Mouse (Mus musculus) lung, postnatal 36 days (tissue): ENCODE results near the gene Ropn1l.

Experiments used
- DNase-seq: peaks from one replicate; pipeline ENCODE4 v3.0.0; 2022; ENCODE audit warnings: mixed read lengths

The Ropn1l gene

DNA sequence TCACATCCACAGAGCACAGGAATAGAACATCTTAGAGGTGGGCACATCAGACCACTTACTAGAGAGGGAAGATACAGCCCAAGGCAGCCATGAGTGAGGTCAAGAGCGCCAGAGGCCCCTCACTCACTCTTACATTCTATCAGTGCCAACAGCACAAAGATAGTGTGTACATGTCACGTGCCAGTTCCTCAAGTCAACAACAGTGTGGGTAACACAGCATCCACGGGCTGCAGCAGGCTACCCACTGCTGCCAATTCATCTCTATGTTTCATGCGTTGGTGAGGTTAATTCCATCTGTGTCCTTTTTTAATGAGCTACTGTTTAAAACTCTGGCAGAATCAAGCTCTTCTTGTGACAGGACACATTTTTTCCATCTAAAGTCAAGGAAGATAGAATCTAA, 10.8 kb downstream of the Ropn1l start:
- no peak for DNase-seq

DNA sequence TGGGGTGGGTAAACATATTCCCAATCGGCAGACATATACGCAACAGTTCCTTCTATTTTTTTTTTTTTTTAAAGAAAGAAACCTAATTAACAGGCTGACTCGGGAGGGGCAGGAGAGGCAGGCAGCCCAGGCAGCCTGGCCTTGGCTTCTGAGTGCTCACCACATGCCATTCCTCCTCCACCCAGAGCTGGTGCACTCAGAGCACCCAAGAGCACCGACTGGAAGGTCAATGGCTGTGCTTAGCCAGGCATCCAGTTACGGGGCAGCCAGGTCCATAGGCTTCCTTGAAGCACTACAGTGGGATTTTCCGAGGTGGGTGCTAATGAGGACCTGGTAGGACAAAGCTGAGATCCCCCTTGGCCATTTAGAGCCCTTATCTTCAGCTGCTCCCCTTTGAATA, 11.5 kb downstream of the Ropn1l start:
- DNase-seq: no peak

DNA sequence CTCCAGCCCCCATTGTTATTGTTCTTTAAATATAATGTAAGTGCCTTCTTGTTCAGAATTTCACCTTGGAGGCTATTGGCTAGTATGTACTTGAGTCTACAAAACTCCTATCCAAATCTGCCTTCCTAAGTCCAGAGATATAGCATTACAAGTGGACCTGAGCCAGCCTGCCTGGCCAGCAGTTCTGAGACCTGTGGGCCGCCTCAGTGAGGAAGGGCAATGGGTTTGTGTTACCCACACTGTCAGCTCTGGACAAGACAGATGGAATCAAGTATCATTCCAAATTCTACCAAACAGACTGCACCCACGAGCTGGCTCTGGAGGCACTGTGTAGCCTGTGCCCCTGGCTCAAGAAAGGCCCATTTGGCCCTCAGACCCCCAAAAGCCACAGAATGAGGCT, 16.7 kb downstream of the Ropn1l start:
- no peak for DNase-seq

DNA sequence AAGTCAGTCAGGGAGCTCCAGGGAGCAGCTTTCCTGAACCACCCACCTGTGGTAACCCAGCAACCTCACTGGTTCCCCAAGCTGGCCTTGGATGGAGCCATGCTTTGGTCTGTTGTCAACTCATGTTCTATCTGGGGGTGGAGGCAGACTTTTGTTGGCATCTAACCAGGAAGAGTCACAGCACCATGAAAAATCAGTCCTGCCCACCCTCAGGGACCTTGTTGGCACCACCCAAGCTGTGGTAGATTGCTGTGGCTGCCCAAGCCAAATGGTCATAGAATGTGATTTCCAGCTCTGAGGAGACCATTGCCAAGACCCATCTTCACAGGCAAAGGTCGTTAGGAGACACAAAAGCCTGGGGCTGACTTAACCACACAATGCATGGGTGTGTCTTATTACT, 17.5 kb downstream of the Ropn1l start:
- DNase-seq: no peak

DNA sequence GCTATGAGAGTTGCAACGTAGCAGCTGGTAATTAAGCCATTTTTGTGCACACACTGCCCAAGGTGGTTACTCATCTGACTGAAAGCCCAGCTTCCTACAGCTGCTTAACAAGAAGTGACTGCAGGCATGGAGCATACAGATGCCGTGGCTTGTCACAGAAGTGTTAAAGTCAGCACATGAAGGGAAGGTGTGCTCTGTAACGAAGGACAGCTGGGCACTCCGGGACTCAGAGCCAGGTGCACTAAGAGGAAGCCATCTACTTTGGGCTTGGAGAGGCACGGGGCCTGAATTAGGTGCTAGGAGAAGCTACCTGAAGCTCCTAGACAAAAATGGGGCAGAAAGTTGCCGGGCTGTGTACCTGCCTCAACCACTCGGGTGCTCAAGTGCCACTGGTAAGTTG, 19.8 kb downstream of the Ropn1l start:
- DNase-seq: no peak

DNA sequence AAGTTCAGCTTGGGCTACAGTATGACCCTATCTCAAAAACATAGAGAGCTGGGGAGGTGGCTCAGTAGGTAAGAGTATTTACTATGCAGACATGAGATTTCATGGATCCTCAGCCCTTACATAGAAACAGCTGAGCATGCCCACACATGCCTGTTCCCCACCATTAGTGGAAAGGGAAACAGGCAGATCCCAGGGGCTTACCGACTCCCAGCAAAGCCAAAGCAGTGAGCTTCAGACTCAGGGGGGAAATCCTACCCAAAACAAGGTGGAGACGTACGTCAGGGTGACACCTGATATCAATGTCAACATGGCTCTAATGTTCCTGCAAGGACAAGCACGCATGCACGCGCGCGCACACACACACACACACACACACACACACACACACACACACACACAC, 21.7 kb downstream of the Ropn1l start:
- DNase-seq: no peak

DNA sequence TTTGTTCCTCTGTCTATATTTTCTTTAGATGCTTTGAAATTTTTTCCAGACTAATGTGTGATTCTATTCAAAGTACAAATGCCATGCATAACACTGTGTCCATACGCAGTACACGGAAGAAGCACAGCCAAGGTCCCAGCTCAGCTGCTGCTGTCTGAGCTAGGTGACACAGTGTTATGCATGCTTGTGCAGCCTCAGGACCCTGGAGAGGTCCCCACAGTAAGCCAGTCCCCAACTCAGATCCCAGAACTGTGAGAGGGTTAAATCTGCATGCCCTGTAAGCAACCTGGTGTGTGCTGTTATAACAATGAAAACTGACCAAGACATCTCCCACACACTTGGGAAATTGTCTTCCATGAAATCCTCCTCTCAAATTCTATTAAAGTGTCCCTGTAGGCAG, 23.5 kb downstream of the Ropn1l start:
- no peak for DNase-seq

DNA sequence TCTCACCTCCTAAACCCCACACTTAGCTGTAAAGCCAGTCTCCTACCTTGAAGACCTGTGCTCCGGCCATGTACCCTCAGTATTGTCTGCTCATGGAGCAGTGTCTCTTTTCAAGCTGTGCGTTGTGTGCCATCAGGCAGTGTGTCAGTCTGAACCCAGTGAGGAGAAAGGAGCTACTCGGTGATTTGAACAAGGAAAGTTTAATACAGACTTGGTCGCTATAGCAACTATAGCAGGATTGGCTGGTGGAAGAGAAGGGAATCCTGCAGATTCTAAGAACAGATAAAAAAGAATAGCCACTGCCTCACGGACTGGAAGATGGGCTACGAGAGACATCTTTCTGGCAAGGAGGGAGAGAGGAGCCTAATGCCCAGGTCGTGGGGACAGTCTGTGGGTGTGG, 24.1 kb downstream of the Ropn1l start:
- DNase-seq: no peak

DNA sequence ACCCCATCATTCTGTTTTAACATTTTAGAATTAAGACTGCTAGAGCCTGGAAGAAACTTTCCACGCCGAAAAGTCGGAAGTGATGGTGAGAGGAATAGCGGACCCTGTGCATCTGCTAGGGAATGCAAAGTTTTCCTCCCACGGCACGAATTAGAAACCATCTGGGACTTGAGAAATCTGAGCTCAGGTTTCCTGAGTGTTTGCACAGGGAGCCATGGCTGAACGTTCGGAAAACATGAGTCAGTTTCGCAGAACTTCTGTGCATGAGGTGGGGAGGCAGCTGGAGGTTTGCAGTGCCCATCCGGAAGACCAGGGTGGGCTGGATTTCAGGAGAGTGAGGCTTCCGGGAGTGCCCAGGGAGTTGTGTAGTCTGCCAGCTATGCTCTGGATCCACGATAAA, 25.0 kb downstream of the Ropn1l start:
- DNase-seq: peak; percentile 37

DNA sequence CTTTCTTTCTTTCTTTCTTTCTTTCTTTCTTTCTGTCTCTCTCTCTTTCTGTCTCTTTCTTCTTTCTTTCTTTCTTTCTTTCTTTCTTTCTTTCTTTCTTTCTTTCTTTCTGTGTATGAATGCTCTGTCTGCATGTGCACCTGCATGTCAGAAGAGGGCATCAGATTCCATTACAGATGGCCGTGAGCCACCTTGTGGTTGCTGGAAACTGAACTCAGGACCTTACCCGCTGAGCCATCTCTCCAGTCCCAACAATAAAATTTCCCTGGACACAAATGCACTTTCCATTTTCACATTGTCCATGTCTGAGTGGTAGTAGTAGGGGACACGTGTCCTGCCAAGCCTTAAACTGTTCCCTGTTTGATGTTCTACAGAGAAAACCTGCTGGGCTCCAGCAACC, 26.1 kb downstream of the Ropn1l start:
- no peak for DNase-seq

DNA sequence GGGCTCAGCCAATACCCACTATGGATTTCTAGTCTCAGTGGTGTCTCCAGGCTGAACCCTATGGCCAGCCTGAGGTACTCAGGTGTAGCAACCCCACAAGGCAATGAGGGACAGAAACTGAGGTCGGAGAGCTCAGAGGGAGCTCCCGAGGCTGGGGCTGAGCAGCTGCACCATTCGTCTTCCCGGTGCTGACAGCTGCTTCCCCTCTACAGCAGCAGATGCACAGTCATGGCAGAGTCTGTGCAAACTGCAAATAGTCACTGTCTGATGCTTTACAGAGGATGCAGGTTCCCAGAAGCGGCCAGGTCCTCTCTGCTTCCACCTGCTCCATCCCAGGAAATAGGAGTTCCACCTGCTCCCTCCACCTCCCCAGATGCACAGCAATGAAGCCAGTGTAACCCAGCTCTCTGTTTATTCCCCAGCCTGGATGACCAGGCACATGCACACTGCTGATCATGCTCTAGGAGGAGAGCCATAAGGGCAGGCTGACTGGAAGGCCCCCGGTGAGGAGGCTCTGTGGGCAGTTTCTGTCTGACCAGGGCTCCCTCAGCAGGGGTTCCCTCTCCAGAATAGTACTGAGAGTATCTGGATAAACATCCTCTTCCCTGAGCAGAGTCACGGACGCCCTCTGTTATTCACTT, 27.4 kb downstream of the Ropn1l start:
- no peak for DNase-seq

DNA sequence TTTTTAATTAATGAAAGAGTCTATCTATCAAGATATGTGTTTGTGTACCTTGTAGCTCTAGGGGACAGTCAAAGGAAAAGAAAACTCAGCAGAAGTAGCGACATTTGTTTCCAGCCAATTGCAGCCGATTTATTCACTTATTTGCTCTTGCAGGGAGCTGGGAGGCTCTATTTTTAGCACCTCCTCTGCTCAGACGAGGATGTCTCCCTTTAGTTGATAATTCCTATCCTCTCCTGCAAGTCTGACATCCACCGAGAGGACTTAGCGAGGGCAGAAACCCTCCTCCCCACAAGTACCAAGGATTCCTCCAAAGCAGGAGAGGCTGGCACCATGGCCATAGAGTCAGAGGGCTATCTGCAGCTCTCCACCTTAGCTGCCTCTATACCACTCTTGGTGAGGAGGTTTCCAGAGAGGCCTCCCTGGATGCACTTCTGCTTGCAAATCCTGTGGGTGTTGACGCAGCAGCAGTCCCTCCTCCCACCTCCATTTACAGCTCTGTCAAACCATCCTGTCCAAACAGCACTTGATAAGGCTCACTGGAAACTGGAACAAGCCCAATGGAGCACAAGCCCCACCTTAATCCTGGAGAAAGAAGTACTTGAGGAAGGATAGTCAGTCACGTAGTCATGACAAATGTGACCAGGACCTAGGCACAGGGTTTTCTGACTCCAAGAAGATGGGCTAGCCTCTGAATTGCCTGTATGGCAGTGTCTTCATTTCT, 30.7 kb downstream of the Ropn1l start:
- peak; percentile 43 for DNase-seq

DNA sequence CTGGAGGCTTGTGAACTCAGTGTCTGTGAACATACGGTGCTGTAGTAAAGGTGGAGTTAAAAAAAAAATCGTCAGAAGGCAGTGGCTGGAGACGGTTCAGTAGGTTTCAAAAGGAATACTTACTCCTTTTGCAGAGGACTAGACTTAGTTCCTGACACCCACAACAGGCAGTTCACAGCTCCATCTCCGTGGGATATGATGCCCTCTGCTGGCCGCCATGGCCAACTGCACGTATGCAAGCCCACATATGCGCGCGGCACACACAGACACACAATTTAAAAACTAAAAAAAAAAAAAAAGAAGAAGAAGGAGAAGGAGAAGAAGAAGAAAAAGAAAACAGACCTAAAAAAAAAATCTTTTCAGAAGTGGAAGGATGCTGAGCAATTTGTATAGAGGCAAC, 34.5 kb downstream of the Ropn1l start:
- peak; percentile 68 for DNase-seq

DNA sequence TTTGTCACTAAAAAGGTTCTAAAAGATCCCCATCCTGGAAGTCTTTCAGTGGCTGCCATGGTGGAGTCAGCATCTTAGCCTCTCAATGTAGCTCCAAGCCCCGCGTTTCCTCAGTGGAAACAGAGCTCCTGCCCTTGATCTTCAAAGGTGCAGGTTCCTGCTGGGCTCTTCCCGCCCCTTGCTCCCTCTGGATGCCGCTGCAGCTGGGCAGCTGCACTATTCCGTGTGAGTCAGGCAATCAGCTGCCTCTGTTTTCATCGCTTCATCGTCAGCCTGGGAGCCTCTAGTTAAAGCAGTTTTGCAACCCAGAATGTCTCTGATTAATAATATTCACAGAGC, 34.9 kb downstream of the Ropn1l start:
- no peak for DNase-seq

DNA sequence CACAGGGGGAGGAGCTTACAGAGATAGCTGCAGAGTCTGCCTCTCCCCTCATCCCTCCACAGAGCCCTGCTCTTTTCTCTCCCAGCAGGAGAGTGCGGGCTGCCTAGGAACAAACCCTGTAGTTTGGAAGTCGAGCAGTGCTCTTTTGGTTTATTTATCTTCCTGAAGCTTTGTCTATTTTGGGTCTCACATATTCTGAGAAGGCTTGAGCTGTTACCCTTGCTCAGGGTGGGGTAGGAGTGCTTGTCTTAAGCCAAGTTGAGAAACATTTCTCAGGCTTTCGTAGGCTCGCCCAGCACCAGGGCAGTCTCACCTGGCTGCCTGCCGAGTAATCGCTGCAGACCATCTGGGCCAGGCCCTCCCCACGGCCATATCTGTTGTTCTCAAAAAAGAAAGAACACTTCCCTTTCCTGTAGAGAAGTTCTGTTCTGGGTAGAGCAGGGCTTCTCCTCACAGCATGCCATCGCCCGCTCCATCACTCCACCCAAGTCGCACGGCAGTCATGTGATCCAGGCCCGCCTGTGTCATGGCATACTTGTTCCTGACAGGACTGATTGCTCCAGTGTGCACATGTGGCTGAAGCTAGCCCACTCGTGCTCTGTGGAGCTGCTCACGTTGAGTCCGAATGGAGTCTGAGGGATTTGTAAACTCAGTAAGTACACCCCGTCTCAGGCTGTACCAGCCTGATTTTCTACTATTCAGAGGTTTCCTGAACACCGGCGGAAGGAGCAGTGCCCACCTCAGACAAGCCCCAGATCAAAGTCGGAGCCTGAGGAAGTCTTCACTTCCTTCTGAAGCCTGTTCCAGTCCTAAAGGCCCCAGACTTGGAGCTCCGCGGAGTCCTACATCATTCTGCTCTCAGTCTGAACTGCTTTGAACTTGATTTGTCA, 35.5 kb downstream of the Ropn1l start:
- DNase-seq: peak; percentile 93

DNA sequence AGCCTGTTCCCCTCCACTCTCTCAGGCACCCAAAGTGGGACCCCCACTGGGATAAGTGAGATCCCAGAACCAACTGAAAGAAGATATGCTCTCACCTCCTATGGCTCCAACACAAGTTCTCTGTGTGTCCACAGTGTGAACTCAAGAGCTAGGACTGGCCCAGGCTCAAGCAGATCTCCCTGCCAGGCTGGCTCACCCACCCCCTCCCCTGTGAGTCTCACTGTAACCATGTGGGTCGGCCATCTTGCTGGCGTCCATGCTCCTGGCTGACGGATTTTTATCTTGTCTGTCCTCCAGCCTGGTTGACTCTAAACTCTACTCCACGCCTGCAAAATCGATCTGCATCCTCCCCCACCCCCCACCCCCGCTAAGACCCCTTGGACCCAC, 36.1 kb downstream of the Ropn1l start:
- DNase-seq: peak; percentile 35

DNA sequence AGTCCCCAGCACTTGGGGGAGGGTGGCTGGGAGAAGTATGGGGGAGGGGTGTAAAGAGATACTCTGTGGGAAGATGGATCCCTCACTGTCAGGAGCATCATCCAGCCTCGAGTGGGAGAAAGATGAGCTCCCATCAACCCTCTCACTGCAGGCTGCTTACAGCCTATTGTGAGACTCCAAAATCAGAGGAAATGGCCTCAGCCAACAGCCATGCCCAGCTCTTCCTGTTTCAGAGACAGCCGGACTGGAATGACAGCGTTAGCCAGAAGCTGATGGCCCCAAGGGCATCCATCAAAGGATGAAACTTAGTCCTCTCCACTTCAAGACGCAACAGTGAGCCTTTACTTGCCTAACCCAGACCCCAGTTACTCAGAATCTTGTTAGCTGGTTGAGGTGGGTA, 38.4 kb downstream of the Ropn1l start:
- DNase-seq: peak; percentile 78

DNA sequence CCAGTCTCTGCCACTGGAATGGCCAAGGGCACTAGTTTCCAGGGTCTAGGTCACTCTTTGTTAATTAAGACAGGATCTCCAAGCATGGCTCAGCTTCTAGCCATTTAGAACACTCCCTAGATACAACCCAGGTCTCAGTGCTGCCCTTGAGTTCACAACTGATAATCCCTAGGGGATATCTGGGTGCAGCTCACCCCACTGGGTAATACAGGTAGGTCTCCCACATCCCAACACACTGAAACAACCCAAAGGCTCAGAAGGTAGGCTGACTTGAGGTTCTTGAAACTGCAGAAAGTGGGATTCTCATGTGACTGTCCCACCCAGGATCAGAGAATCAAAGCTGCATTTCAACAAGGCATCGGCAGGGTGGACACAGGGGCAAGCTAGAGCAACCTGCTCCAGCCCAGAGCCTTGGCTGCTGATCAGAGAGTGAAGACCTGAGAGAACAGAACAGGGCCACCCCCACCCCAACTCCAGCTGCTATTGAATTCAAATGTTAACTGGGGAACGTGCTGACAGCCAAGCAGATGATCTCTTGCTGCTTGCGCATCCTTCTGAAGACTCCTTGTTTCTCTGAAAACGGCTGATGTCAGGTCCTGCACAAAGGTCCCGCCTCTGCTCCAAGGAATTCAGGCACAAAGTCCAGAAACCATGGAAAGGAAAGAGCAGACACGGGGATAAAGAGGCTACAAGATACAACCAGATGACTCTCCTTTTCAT, 39.2 kb downstream of the Ropn1l start:
- no peak for DNase-seq

DNA sequence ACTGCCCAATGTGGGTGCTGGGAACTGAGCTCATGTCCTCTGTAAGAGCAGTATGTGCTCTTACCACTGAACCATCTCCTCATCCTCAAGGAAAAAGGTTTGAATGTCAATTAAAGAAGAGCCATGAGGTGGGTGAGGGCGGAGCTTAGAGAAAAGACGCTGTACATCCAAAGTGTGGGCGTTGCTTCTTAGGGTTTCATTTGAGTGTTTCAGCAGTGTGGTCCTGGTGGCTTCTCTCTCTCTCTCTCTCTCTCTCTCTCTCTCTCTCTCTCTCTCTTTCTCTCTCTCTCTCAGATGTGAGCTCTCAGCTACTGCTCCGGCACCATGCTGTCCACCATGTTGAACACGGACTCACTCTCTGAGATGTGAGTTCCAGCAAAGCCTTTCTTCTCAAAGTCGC, 39.9 kb downstream of the Ropn1l start:
- no peak for DNase-seq

DNA sequence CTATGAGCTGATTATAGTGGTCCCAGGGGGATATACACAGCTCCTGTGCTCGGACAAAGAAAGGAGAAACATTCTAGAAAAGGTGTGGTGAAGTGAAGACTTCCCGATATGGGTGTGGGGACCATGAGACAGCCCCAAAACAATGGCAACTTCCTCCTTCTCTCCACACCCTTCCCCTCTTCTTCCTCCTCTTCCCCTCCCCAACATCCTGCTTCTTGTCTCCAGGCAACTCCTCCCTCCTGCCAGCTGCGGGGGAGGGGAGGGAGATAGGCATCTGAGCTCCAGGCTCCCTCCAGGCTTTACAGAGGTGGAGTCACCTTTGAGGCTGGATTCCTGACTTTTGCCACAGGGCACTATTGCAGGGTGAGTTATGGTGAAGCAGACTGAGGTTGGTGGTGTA, 40.6 kb downstream of the Ropn1l start:
- DNase-seq: peak; percentile 74

DNA sequence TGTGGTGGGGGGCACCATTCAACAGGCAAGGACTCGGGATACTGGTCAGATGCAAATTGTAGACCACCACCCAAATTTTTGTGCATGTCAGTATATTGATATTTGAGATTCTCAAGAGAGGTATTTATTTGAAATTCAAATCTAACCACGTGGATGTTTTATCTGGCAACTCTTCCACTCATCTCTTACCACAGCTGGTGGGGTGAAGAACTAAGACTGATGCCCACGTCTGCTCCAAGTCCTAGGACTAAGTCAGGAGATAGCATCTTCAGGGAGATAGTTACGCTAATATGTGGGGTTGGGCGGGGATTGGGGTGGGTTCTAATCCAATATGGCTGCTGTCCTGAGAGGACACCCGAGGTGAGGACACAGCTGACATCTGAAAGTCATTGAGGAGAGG, 41.1 kb downstream of the Ropn1l start:
- DNase-seq: no peak

DNA sequence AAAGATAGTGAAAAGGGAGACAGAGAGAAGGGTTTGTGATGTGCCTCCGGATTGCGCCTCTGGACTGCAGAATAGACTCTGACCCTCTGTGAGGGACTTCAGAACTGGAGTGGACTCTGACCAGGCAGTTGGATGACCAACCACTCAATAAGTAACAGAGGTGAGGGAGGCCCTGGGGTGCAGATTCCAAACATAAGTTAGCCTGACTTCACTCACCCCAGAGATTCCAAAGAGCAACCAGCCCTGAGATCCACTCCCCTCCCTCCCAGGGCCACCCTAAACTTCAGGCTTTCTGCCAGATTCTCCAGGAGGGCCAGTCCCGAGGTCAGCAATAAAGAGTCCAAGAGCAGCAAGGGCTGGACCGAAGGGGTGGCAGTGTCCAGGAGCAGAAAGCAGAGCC, 46.0 kb downstream of the Ropn1l start:
- no peak for DNase-seq

DNA sequence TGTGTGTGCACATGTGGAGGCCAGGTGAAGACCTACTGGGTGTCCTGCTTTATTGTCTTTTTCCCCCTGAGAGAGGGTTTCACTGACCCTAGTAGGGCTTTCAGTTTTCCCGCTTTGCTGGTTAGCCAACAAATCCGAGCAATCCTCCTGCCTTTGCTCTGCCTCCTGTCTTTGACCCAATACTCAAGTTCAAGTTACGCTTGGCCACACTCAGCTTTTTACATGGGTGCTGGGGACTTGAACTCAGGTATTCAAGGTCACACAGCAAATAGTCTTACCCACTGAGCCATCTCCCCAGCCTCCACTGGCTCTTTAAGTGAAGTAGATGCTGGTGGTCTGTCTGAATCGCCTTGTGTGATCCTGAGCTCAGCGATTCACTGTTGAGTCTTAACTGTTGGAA, 46.7 kb downstream of the Ropn1l start:
- no peak for DNase-seq
